Mouse (Mus musculus) macrophage (primary cell): ENCODE measurements around the gene Zfp712. TPM values are rescaled to one million over a fixed set of nuclear protein-coding genes. Genes with fewer than 3 reads are reported as not detected.

Experiments
- polyA plus RNA-seq: library from polyadenylated mRNA; stranded (reverse); fragments of 250-400 nt; gene quantifications from 3 replicates; pipeline ENCODE4 v1.2.4, GENCODE M21; 2018; ENCODE audit warnings: inconsistent platforms

Zfp712 gene
- polyA plus RNA-seq, 1 experiment from 2014 or later, result 2.1 TPM

Other genes with a start within 250 kb of the Zfp712 start
- 0.35 to 1.3 TPM (median 1.3 TPM) in 3 replicates for gene Gm10767, start 156.3 kb downstream of the Zfp712 start, polyA plus RNA-seq
- 1.1 to 2.6 TPM (median 1.2 TPM) in 3 replicates for gene Zfp708, start 36.8 kb upstream of the Zfp712 start, polyA plus RNA-seq
- gene Gm28557, start 47.4 kb upstream of the Zfp712 start, polyA plus RNA-seq, result 1.6 to 4.1 TPM (median 1.7 TPM) in 3 replicates
- 0.95 to 1.3 TPM (median 1.1 TPM) in 3 replicates for gene Rslcan18, start 55.1 kb upstream of the Zfp712 start, polyA plus RNA-seq
- gene Zfp759, start 60.5 kb upstream of the Zfp712 start, polyA plus RNA-seq, result 1.9 to 4.9 TPM (median 2.7 TPM) in 3 replicates
- 6.0 to 10.7 TPM (median 8.7 TPM) in 3 replicates for gene Rsl1, start 112.0 kb upstream of the Zfp712 start, polyA plus RNA-seq
- gene Zfp455, start 133.3 kb upstream of the Zfp712 start, polyA plus RNA-seq, result 4.4 to 6.6 TPM (median 5.4 TPM) in 3 replicates
- 1.3 to 2.5 TPM (median 1.3 TPM) in 3 replicates for gene Zfp458, start 217.3 kb upstream of the Zfp712 start, polyA plus RNA-seq
- not detected in 3 replicates for gene Zfp457, start 245.3 kb upstream of the Zfp712 start, polyA plus RNA-seq